Mouse (Mus musculus) bone marrow macrophage, adult 2 months (primary cell): Measurements from ENCODE around the gene Mmaa. TPM values are rescaled to one million over a fixed set of nuclear protein-coding genes. Genes with fewer than 3 reads are reported as not detected.

Experiments used
- H3K27ac ChIP-seq: 2 replicates; pipeline ENCODE4 v1.5.1; 2012; ENCODE audit warnings: low read depth, low read length; ENCODE audit not compliant: insufficient read depth
- H3K4me1 ChIP-seq: 2 replicates; pipeline ENCODE4 v1.6.1; 2012; ENCODE audit warnings: low read length; ENCODE audit not compliant: control insufficient read depth, insufficient read depth
- H3K4me3 ChIP-seq: 2 replicates; pipeline ENCODE4 v1.5.1; 2012; ENCODE audit warnings: mild to moderate bottlenecking, low read length, moderate library complexity; ENCODE audit not compliant: insufficient read depth
- CTCF ChIP-seq: IDR thresholded peaks from 2 replicates; pipeline ENCODE4 v1.5.1; 2012; ENCODE audit warnings: low read depth, mild to moderate bottlenecking, low read length, moderate library complexity
- POLR2A ChIP-seq: IDR thresholded peaks from 2 replicates; pipeline ENCODE4 v1.6.1; 2012; ENCODE audit warnings: mild to moderate bottlenecking, low read depth, low read length, borderline replicate concordance
- polyA plus RNA-seq: library from polyadenylated mRNA; stranded (reverse); fragments of >200 nt; gene quantifications from 2 replicates; pipeline ENCODE4 v1.2.4, GENCODE M21; 2012; ENCODE audit not compliant: missing spikeins, insufficient read depth, insufficient read length

Mmaa gene
- polyA plus RNA-seq, 1 experiment = 8.7 TPM

GRCm38 (mm10) chr8:79225586-79225985 lies 69.2 kb downstream of the Mmaa start:
- H3K4me1 ChIP-seq = peaks cover 9% of the 10 kb centered on the region
- peak overlapping the region; percentile 50 for H3K4me3 ChIP-seq
- TF ChIP-seq CTCF (no peak), POLR2A (no peak)
- peak overlapping the region; percentile 91 for H3K27ac ChIP-seq

- H3K4me1 ChIP-seq = peaks cover 9% of the 10 kb centered on the region
- no peak overlapping the region for H3K4me3 ChIP-seq
- no peak overlapping the region for H3K27ac ChIP-seq
- TF ChIP-seq POLR2A (no peak), CTCF (no peak)
Measured at GRCm38 (mm10) chr8:79224363-79224762, 70.4 kb downstream of the Mmaa start.

- Histone ChIP-seq H3K4me3 (no peak overlapping the region), H3K4me1 (peaks cover 9% of the 10 kb centered on the region), H3K27ac (no peak overlapping the region)
- TF ChIP-seq CTCF (no peak), POLR2A (no peak)
Measured at GRCm38 (mm10) chr8:79222752-79223141, 72.0 kb downstream of the Mmaa start.

- TF ChIP-seq CTCF (no peak), POLR2A (no peak)
- Histone ChIP-seq H3K27ac (no peak overlapping the region), H3K4me1 (peaks cover 9% of the 10 kb centered on the region), H3K4me3 (no peak overlapping the region)
Measured at GRCm38 (mm10) chr8:79222106-79222751, 72.5 kb downstream of the Mmaa start.

Other genes starting within 250 kb of the Mmaa start
- not detected in 2 replicates for gene 1700011L22Rik, start 46.4 kb downstream of the Mmaa start, polyA plus RNA-seq
- 25.5 and 26.0 TPM in 2 replicates for gene Smad1, start 104.6 kb upstream of the Mmaa start, polyA plus RNA-seq